Mouse (Mus musculus): ENCODE results near the gene Cpne6. TPM values are rescaled to one million over a fixed set of nuclear protein-coding genes. Genes with fewer than 3 reads are reported as not detected.
A peak's percentile ranks its signal among the peaks of the same experiment; 100 is the strongest.

Gene Cpne6
- total RNA-seq, 2 experiments from 2014 or later: not detected

DNA sequence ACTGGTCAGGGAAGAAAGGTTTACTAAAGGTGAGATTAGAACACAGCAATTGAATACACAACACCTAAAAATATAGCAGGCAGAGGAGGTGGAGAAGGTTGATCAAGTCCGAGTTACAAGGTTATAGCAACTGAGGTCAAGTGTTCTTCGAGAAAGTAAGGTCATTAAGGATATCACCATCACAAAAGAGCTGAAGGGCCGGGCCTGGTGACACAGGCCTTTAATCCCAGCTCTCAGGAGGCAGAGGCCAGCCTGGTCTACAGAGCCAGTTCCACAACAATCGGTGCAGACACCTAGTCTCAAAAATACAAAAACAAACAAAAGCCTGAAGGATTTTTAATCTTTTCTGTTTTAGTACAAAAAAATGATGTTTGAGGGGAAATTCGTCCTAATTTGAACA lies 41.1 kb downstream of the Cpne6 start:
- ATAC-seq (replicated peaks; ENCODE audit: poor library complexity): no peak

DNA sequence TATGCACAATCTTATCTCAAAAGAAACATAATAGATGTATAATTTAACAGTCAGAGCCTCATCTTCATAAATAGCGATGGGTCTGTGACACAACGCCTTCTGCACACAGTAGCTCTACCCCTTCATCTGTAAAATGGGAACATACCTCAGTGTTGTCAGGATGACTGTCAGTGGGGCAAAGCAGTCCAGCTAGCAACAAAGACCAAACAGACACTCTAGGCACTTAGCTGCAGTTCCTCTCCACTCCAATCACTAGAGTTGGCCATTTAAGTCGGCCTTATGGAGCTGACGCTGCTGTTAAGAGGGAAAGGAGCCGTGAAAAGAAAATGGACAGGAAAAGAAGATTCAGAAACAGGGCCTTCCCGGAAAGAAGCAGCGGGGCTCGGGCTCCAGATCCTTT lies 41.5 kb downstream of the Cpne6 start:
- ATAC-seq (replicated peaks; ENCODE audit: poor library complexity): no peak

DNA sequence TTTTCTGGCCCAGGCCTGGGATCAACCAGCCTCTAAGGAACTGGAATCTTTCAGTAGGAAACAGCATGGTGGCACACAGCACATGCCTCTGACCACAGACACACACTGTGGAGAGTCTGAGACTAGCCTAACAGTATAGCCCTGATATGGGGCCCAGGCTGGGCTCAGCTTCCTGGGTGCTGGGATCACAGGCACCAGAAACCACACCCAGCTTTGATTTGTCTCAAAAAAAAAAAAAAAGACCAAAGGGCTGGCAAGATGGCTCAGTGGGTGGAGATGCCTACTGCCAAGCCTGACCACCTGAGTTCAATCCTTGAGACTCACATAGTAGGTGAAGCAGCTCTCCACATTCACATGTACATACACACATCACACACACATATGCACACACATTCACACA lies 44.4 kb downstream of the Cpne6 start:
- ATAC-seq (replicated peaks; ENCODE audit: poor library complexity): no peak

DNA sequence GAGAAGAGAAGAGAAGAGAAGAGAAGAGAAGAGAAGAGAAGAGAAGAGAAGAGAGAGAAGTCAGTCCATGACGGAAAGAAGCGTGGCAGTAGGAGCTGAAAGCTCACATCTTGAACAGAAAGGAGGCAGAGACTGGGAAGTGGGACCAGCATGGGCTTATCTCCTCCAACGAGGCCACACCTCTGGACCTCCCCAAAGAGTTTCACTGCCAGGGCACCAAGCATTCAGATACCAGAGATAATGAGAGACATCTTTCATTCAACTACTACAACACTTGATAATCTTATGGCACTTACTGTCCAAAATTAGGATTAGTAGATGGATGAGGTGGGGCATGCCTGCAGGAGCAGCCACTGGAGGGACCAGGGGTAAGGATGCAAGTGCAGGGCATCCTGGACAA lies 45.5 kb downstream of the Cpne6 start:
- ATAC-seq (replicated peaks; ENCODE audit: poor library complexity): no peak

DNA sequence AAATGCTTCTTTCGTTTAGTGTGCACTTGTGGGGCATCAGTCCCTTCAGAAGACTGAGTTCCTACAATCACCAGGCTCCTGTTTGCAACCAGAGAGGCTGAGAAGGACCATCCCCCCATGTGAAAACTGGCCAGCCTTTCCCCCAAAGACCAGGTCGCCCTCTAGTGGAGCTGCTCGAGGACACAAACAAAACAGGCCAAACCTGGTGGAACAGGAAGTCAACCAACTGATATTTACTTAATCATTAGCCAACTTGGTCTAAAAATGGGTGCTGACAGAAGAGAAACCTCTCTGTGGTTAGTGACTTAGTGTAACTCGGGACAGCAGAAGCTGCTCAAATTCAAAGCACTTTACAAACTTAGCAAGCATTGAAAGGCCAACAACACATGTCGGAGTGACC lies 46.8 kb downstream of the Cpne6 start:
- peak; percentile 39 for ATAC-seq (replicated peaks; ENCODE audit: poor library complexity)

DNA sequence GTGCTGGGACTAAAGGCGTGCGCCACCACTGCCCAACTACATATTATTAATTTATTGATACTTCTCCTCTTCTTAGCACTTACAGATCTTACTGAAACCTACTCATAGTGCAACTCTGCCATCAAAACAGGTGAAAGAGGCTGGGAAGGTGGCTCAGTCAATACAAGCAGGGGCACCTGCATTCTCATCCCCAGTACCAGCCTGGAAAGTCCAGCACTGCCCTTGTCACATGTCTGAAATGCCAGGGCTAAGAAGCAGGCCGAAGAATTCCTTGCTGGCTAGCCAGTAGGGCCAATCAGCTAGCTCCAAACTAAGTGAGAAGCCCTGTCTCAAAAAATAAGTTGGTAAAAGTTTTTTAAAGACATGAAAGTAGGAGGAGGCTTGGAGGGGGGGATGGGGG lies 47.3 kb downstream of the Cpne6 start:
- ATAC-seq (replicated peaks; ENCODE audit: poor library complexity): no peak

DNA sequence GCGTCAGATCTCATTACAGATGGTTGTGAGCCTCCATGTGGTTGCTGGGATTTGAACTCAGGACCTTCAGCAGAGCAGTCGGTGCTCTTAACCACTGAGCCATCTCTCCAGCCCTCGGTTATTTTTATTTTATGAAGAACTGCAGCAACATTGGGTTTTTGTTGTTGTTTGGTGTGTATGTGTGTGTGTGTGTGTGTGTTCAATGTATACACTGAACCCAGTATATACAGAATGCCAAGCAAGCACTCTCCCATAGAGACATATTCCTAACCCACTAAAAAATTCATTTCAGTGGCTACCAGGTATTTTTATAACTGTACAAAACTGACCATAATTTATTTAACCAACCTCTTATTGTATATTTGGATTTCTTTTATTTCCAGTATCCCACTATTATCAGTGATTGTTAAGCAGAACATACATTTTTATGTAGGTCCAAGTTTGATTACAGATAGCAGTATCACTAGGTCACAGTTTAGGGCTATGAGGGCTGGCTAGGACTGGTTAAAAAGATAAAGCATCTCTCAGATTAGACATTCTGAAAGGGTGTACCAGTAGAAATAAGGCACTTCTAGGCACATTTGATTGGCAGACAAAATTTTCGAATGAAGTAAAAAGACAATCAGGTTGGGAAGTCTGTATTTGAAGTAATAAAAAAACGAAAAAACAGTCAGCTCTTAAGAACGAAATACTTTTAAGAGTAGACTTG lies 48.6 kb downstream of the Cpne6 start:
- ATAC-seq (replicated peaks; ENCODE audit: poor library complexity): no peak

DNA sequence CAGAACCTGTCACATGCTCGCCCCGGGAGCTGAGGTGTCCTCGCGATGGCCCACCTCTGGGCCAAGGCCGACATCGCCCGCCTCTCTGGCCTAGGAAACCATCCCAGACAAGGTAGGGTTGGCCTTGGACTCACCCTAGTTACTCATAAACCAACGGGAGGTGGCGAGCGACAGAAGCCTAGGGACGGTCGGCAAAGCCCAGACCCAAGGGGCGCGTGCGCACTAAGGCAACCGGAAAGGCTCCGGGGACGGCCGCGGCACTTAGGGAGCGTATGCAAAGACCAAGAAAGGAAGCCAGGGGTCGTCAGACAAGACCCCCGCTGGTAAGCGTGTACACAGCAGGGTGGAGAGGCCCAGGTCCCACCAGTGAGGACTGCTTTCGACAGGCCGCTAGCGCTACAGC lies 49.6 kb downstream of the Cpne6 start, which contains the start of gene Dcaf11:
TSS of gene Dcaf11 (plus strand) at position 208 of the 403 bp plus-strand sequence.
- ATAC-seq (replicated peaks; ENCODE audit: poor library complexity): peak; percentile 46

DNA sequence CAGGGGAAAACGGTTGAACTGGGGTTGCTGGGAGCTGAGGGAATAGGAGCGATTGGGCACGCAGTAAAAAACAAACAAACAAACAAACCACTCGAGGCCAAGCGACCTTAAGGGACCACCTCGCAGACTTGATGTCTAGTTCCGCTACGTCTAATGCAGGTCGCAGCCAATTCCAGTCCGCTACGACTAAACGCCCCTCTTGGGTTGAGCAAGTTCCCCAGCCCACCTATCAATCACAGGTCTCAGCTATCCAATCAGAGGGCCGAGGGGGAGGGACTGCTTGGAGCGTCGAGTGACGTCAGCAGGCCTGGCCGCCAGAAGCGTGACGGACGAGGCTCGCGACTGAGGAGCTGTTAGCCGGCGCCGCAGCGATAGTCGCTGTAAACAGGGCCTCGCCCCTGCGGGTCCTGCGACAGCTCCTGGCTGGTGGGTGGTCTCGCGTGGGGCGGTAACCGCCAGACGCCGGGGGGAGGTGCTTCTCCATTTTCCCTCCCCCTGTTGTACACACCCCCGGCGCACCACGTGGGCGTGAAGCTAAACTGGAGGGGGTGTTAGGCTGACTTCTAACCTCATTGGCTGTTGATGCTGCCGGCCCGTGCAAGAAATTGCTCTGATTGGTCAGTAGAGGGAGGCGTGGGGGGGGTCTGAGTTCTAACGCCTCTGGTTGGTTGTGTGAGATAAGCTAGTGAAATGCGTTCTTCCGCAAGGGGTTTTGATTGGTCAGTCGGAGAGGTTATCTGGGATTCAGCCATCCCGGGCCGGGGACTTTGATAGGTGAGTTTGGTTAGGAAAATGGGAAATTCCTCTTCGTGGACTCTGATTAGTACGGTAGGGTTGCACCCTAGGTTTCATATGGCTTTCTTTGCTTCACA lies 50.2 kb downstream of the Cpne6 start, which contains the start of gene A730061H03Rik:
TSS of gene A730061H03Rik (minus strand) at position 205 of the 872 bp plus-strand sequence.
- peak; percentile 74 for ATAC-seq (replicated peaks; ENCODE audit: poor library complexity)

DNA sequence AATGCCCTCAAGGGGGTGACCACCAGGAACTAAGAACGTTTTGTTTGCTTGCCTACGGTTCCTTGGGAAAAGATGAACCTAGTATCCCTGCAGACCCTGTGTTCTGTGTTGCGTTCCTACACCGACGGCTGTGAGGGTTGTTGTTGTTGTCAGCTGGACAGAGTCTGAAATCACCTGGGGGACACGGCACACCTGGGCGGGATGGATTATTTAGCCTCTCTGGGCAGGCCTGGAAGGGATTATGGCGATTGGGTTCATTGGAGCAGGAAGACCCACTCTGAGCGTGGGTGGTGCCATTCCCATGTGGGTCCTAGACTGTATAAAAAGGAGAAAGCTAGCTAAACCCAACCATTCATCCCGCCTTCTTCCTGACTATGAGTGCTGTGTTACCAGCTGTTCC lies 51.6 kb downstream of the Cpne6 start:
- no peak for ATAC-seq (replicated peaks; ENCODE audit: poor library complexity)

DNA sequence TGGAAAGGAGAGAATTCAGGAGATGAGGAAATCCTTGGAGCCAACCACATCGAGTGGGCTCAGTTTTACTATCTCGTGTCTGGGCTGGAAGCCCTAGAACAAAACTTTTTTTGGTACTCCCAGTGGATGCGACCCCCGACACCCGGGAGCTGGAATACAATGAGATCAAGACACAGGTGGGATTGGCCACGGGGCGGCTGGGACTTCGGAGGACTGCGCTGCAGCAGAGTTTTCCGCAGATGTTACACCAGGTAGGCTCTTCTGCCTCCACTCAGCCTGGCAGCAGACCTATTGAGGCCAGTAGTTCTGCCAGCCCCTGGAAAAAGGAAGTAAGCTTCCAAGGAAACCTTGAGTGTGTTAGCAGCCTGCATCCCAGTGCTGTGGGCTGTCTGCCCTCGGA lies 53.0 kb downstream of the Cpne6 start:
- no peak for ATAC-seq (replicated peaks; ENCODE audit: poor library complexity)

DNA sequence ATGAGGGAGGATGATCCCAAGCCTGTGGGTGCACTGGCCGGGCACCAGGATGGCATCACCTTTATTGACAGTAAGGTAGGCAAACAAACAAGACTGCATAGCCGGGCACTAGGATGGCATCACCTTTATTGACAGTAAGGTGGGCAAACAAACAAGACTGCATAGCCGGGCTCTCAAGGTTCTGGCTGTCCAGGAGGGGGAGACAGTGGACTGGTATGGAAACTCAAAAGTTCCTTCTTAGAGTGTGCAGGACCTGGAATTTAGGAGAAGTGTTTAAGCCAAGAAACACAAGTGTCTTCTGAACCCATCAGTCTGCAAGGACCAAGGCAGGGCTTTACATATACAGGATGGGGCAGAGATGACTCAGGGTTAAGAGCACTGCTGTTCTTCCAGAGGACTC lies 55.5 kb downstream of the Cpne6 start:
- no peak for ATAC-seq (replicated peaks; ENCODE audit: poor library complexity)

Other genes starting within 250 kb of the Cpne6 start
- 38.9 and 48.0 TPM in 2 replicates for gene Dhrs4, start 31.7 kb upstream of the Cpne6 start, total RNA-seq (2015)
- 58.8 and 67.3 TPM in 2 replicates for gene Dhrs4, start 31.7 kb upstream of the Cpne6 start, total RNA-seq (2017)
- 0.05 and 0.15 TPM in 2 replicates for gene Carmil3, start 19.8 kb upstream of the Cpne6 start, total RNA-seq (2015)
- not detected in 2 replicates for gene Carmil3, start 19.8 kb upstream of the Cpne6 start, total RNA-seq (2017)
- not detected in 2 replicates for gene Nrl, start 14.5 kb downstream of the Cpne6 start, total RNA-seq (2015)
- not detected in 2 replicates for gene Nrl, start 14.5 kb downstream of the Cpne6 start, total RNA-seq (2017)
- 17.6 and 18.9 TPM in 2 replicates for gene Pck2, start 29.8 kb downstream of the Cpne6 start, total RNA-seq (2015)
- gene Pck2, start 29.8 kb downstream of the Cpne6 start, total RNA-seq (2017): 32.5 and 44.3 TPM in 2 replicates
- 32.6 and 45.9 TPM in 2 replicates for gene Dcaf11, start 49.6 kb downstream of the Cpne6 start, total RNA-seq (2015)
- 61.1 and 69.1 TPM in 2 replicates for gene Dcaf11, start 49.6 kb downstream of the Cpne6 start, total RNA-seq (2017)
- gene A730061H03Rik, start 50.0 kb downstream of the Cpne6 start, total RNA-seq (2015): 1.5 and 4.6 TPM in 2 replicates
- gene A730061H03Rik, start 50.0 kb downstream of the Cpne6 start, total RNA-seq (2017): 3.3 and 8.2 TPM in 2 replicates
- 0.81 TPM in 1 of 2 replicates, not detected in the other for gene Fitm1, start 65.2 kb downstream of the Cpne6 start, total RNA-seq (2015)
- gene Fitm1, start 65.2 kb downstream of the Cpne6 start, total RNA-seq (2017): 0.20 and 1.00 TPM in 2 replicates
- 899 and 931 TPM in 2 replicates for gene Psme1, start 67.7 kb downstream of the Cpne6 start, total RNA-seq (2015)
- gene Psme1, start 67.7 kb downstream of the Cpne6 start, total RNA-seq (2017): 334 and 421 TPM in 2 replicates
- 5.1 and 5.5 TPM in 2 replicates for gene Emc9, start 74.9 kb downstream of the Cpne6 start, total RNA-seq (2015)
- 6.9 and 9.7 TPM in 2 replicates for gene Emc9, start 74.9 kb downstream of the Cpne6 start, total RNA-seq (2017)
- 374 and 388 TPM in 2 replicates for gene Psme2, start 80.7 kb downstream of the Cpne6 start, total RNA-seq (2015)
- gene Psme2, start 80.7 kb downstream of the Cpne6 start, total RNA-seq (2017): 269 and 370 TPM in 2 replicates
- 23.5 and 34.4 TPM in 2 replicates for gene Rnf31, start 81.3 kb downstream of the Cpne6 start, total RNA-seq (2015)
- gene Rnf31, start 81.3 kb downstream of the Cpne6 start, total RNA-seq (2017): 10.5 and 11.3 TPM in 2 replicates
- 20.6 and 24.8 TPM in 2 replicates for gene Irf9, start 93.1 kb downstream of the Cpne6 start, total RNA-seq (2015)
- 28.2 and 31.3 TPM in 2 replicates for gene Irf9, start 93.1 kb downstream of the Cpne6 start, total RNA-seq (2017)
- gene Rec8, start 107.6 kb downstream of the Cpne6 start, total RNA-seq (2015): 3.5 and 9.5 TPM in 2 replicates
- 0.87 and 4.6 TPM in 2 replicates for gene Rec8, start 107.6 kb downstream of the Cpne6 start, total RNA-seq (2017)
- gene Ipo4, start 125.5 kb downstream of the Cpne6 start, total RNA-seq (2015): 28.3 and 31.0 TPM in 2 replicates
- 12.6 and 19.2 TPM in 2 replicates for gene Ipo4, start 125.5 kb downstream of the Cpne6 start, total RNA-seq (2017)
- 6.7 and 8.5 TPM in 2 replicates for gene Gm49378, start 127.5 kb downstream of the Cpne6 start, total RNA-seq (2015)
- 1.5 and 4.9 TPM in 2 replicates for gene Gm49378, start 127.5 kb downstream of the Cpne6 start, total RNA-seq (2017)
- gene Tm9sf1, start 133.4 kb downstream of the Cpne6 start, total RNA-seq (2015): 35.8 and 39.1 TPM in 2 replicates
- gene Tm9sf1, start 133.4 kb downstream of the Cpne6 start, total RNA-seq (2017): 47.3 and 56.1 TPM in 2 replicates
- 0.37 and 0.62 TPM in 2 replicates for gene Tssk4, start 139.7 kb downstream of the Cpne6 start, total RNA-seq (2015)
- 0.08 and 0.88 TPM in 2 replicates for gene Tssk4, start 139.7 kb downstream of the Cpne6 start, total RNA-seq (2017)
- 19.3 and 21.4 TPM in 2 replicates for gene Mdp1, start 150.1 kb downstream of the Cpne6 start, total RNA-seq (2015)
- gene Mdp1, start 150.1 kb downstream of the Cpne6 start, total RNA-seq (2017): 21.7 and 22.4 TPM in 2 replicates
- 29.4 and 36.0 TPM in 2 replicates for gene Gmpr2, start 161.5 kb downstream of the Cpne6 start, total RNA-seq (2015)
- gene Gmpr2, start 161.5 kb downstream of the Cpne6 start, total RNA-seq (2017): 38.1 and 39.5 TPM in 2 replicates
- 491 and 506 TPM in 2 replicates for gene Nedd8, start 161.7 kb downstream of the Cpne6 start, total RNA-seq (2015)
- gene Nedd8, start 161.7 kb downstream of the Cpne6 start, total RNA-seq (2017): 258 and 288 TPM in 2 replicates
- gene Tinf2, start 171.4 kb downstream of the Cpne6 start, total RNA-seq (2015): 19.4 and 23.1 TPM in 2 replicates
- gene Tinf2, start 171.4 kb downstream of the Cpne6 start, total RNA-seq (2017): 17.7 and 26.3 TPM in 2 replicates
- gene Tgm1, start 203.5 kb downstream of the Cpne6 start, total RNA-seq (2015): 0.35 and 0.61 TPM in 2 replicates
- gene Tgm1, start 203.5 kb downstream of the Cpne6 start, total RNA-seq (2017): 0.20 and 1.1 TPM in 2 replicates
- 8.7 and 14.0 TPM in 2 replicates for gene Rabggta, start 211.8 kb downstream of the Cpne6 start, total RNA-seq (2015)
- gene Rabggta, start 211.8 kb downstream of the Cpne6 start, total RNA-seq (2017): 12.6 and 14.0 TPM in 2 replicates
- gene Dhrs1, start 235.2 kb downstream of the Cpne6 start, total RNA-seq (2015): 45.7 and 50.9 TPM in 2 replicates
- 11.5 and 30.2 TPM in 2 replicates for gene Dhrs1, start 235.2 kb downstream of the Cpne6 start, total RNA-seq (2017)
- gene Nop9, start 235.2 kb downstream of the Cpne6 start, total RNA-seq (2015): 25.6 and 26.5 TPM in 2 replicates
- gene Nop9, start 235.2 kb downstream of the Cpne6 start, total RNA-seq (2017): 27.8 and 32.2 TPM in 2 replicates
- gene Cideb, start 248.0 kb downstream of the Cpne6 start, total RNA-seq (2015): 0.20 and 0.77 TPM in 2 replicates
- gene Cideb, start 248.0 kb downstream of the Cpne6 start, total RNA-seq (2017): 0.51 TPM in 1 of 2 replicates, not detected in the other

All from megakaryocyte progenitor cell, adult 5-6 weeks (primary cell).